In the genomic region with DNA sequence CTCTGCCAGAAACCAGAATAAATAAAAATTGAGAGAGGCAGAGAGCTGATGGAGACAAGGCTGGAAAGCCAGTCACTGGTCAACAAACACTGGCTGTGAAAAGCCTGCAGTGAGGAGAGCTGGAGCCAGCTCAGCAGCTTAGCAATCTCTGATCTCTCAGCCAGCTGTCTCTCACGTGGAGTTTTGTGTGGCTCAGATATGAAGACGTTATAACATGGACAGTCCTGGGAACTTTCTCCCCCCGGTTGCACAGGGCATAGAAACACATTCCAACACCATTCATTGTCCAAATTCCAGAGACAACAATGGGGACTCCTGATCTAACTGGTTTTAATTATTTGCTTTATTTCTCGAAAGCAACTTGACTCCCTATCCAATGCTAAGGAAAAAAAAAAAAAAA, we compare ENCODE assay signal across 10 mouse cellular contexts. TPM values are rescaled to one million over a fixed set of nuclear protein-coding genes. Genes with fewer than 3 reads are reported as not detected.
DNase-seq lines count a peak whose midpoint lies in the region; ATAC-seq and TF ChIP-seq lines count a peak whose summit lies in the region.
"Had no signal": no experiment of that assay in that cellular context is flagged by ENCODE, and none has a peak within 500 bp of the region (broad histone marks: within the 10 kb centered on the region; RNA-seq: fewer than 3 reads in every experiment).

No protein-coding gene starts in this region.

- no peak for TF ChIP-seq CTCF in heart, adult 2 months (IDR thresholded peaks at IDR 0.05)

- DNase-seq in heart, adult 18-20 months = peak; percentile 1 to 7
- DNase-seq in heart, adult 2 months = no peak
- DNase-seq in Muller cell, postnatal 12 days (ENCODE audit: inconsistent ontology term) = peak; percentile 84
- peak; percentile 58 for DNase-seq in forebrain, embryonic 14.5 days (ENCODE audit: low spot score)
- DNase-seq in midbrain, embryonic 10.5 days (ENCODE audit: low spot score) = peak; percentile 56
- no peak for DNase-seq in cerebellum, adult 18-20 months
- DNase-seq in ovary, postnatal 10 days (ENCODE audit: low spot score) = no peak
- DNase-seq in right cerebral cortex, postnatal 4 days = no peak

- H3K27ac ChIP-seq in heart, adult 2 months = no peak overlapping the region
- H3K27ac ChIP-seq in forebrain, embryonic 14.5 days (ENCODE audit: low read depth, low read length) = peak overlapping the region; percentile 61; the same call in 1 of the 2 replicates
- peak overlapping the region; percentile 96 for H3K27ac ChIP-seq in midbrain, embryonic 10.5 days (replicated peaks)

- peak overlapping the region; percentile 85 for H3K4me2 ChIP-seq in forebrain, embryonic 14.5 days (ENCODE audit: low read length)

- TF ChIP-seq EP300 in heart, adult 2 months (IDR thresholded peaks at IDR 0.05; ENCODE audit: insufficient read depth, low read depth, low read length) = no peak

- no peak for ATAC-seq in forebrain, embryonic 14.5 days

- H3K79me2 ChIP-seq in heart, adult 2 months (replicated peaks; ENCODE audit: control insufficient read depth, insufficient read depth, low read length) = no peaks in the 10 kb centered on the region

- no peaks in the 10 kb centered on the region for H3K36me3 ChIP-seq in heart, adult 2 months (ENCODE audit: control insufficient read depth, insufficient read depth, low read length)
- no peaks in the 10 kb centered on the region for H3K36me3 ChIP-seq in forebrain, embryonic 14.5 days (ENCODE audit: control insufficient read depth, insufficient read depth, low read length)
- H3K36me3 ChIP-seq in midbrain, embryonic 10.5 days = 0 out of 2 replicates have a peak, but pooled peaks cover 4% of the 10 kb centered on the region
- H3K36me3 ChIP-seq: limb, embryonic 15.5 days had no signal

- no peaks in the 10 kb centered on the region; the same call in none of the 2 replicates for H3K4me1 ChIP-seq in heart, adult 2 months (ENCODE audit: control insufficient read depth, insufficient read depth, low read length)
- H3K4me1 ChIP-seq in forebrain, embryonic 14.5 days (ENCODE audit: control insufficient read depth, insufficient read depth, low read length) = peaks cover 17% of the 10 kb centered on the region; the same call in 1 of the 2 replicates
- H3K4me1 ChIP-seq in midbrain, embryonic 10.5 days = peaks cover 41% of the 10 kb centered on the region

- peaks cover 7% of the 10 kb centered on the region for H3K27me3 ChIP-seq in heart, adult 2 months (ENCODE audit: control insufficient read depth, insufficient read depth, low read length)
- H3K27me3 ChIP-seq in forebrain, embryonic 14.5 days (replicated peaks; ENCODE audit: control insufficient read depth, insufficient read depth, low read length) = 0 out of 2 replicates have a peak, but pooled peaks cover 3% of the 10 kb centered on the region
- H3K27me3 ChIP-seq in midbrain, embryonic 10.5 days (ENCODE audit: low read depth, poor library complexity, severe bottlenecking) = peaks cover 13% of the 10 kb centered on the region

- 7% methylated on average over 4 of the region's 4 CpGs for WGBS in heart, adult 2 months
- WGBS in forebrain, embryonic 14.5 days = 2% methylated on average over 4 of the region's 4 CpGs
- 3% methylated on average over 4 of the region's 4 CpGs for WGBS in midbrain, embryonic 10.5 days

- TF ChIP-seq POLR2A in heart, adult 2 months (IDR thresholded peaks at IDR 0.05; ENCODE audit: insufficient read depth, low read depth, low read length) = no peak

- no peak overlapping the region for H3K4me3 ChIP-seq in heart, adult 2 months
- peak overlapping the region; percentile 65 for H3K4me3 ChIP-seq in forebrain, embryonic 14.5 days (ENCODE audit: low read depth, low read length)
- H3K4me3 ChIP-seq in midbrain, embryonic 10.5 days = peak overlapping the region; percentile 78

- intact Hi-C loops in heart, adult 2 months (cut with DNase I) = no loop called here

- no peaks in the 10 kb centered on the region for H3K9me3 ChIP-seq in forebrain, embryonic 14.5 days (replicated peaks; ENCODE audit: control insufficient read depth, low read length)
- no peaks in the 10 kb centered on the region for H3K9me3 ChIP-seq in midbrain, embryonic 10.5 days (replicated peaks)
- H3K9me3 ChIP-seq: limb, embryonic 15.5 days had no signal

- no peak overlapping the region for H3K9ac ChIP-seq in heart, adult 2 months (ENCODE audit: low read depth, low read length)
- H3K9ac ChIP-seq in forebrain, embryonic 14.5 days (ENCODE audit: low read length) = peak overlapping the region; percentile 42; the same call in 1 of the 2 replicates

RNA-seq across cellular contexts. Expression of a gene that starts 2.2 kb away (rescaled TPM):
- under 1 TPM; 0.42 to 0.46 TPM for total RNA-seq in heart, adult 18-20 months (2021)
- under 1 TPM; 0.37 to 0.43 TPM for total RNA-seq in heart, adult 2 months (2021)
- polyA plus RNA-seq in heart, adult 2 months (2012; rRNA removed) = 0.20 and 0.32 TPM in 2 replicates
- polyA plus RNA-seq in forebrain, embryonic 14.5 days (2014; fragmentation: Nextera tagmentation; extraction: Ambion mirVana) = 12.2 and 14.7 TPM in 2 replicates
- 7.0 and 7.6 TPM in 2 replicates for polyA plus RNA-seq in midbrain, embryonic 10.5 days (2016; fragmentation: Nextera tagmentation; extraction: Ambion mirVana)
- total RNA-seq: granulocyte monocyte progenitor cell, adult 5-6 weeks had no signal

Comparison
In these comparisons a context has a peak if more than half of its experiments do, and no peak if none do; other contexts are left out.
1. DNase-seq: peak in heart, adult 18-20 months (2 of 2), Muller cell, postnatal 12 days (single experiment), forebrain, embryonic 14.5 days (single experiment) and midbrain, embryonic 10.5 days (single experiment); none in heart, adult 2 months (0 of 2), cerebellum, adult 18-20 months (0 of 2), ovary, postnatal 10 days (single experiment) and right cerebral cortex, postnatal 4 days (single experiment).